Mouse (Mus musculus): ENCODE measurements around the gene Tanc1. TPM values are rescaled to one million over a fixed set of nuclear protein-coding genes. Genes with fewer than 3 reads are reported as not detected.

Tanc1 gene
- polyA plus RNA-seq, 1 experiment from 2014 or later: 24.8 TPM

- no peak overlapping the region for H3K4me2 ChIP-seq (replicated peaks; ENCODE audit: low read depth, low read length)
- H3K9me3 ChIP-seq (ENCODE audit: control insufficient read depth, low read depth, low read length): no peaks in the 10 kb centered on the region
- H3K27ac ChIP-seq (ENCODE audit: low read length): peak overlapping the region; percentile 6; the same call in 1 of the 2 replicates
- peak; percentile 49; the same call in 1 of the 2 replicates for ATAC-seq (ENCODE audit: insufficient number of reproducible peaks, insufficient read depth, low FRiP score, low read depth)
- WGBS: 45% methylated on average over 3 of the region's 3 CpGs
- peaks cover 45% of the 10 kb centered on the region for H3K4me1 ChIP-seq (ENCODE audit: control insufficient read depth, insufficient read depth, low read length)
- no peak overlapping the region for H3K9ac ChIP-seq (replicated peaks; ENCODE audit: low read depth, low read length)
- H3K36me3 ChIP-seq (ENCODE audit: control insufficient read depth, insufficient read depth, low read length): no peaks in the 10 kb centered on the region
- H3K27me3 ChIP-seq (ENCODE audit: control insufficient read depth, insufficient read depth, low read length): no peaks in the 10 kb centered on the region
- no peak overlapping the region for H3K4me3 ChIP-seq (ENCODE audit: low read depth, low read length)
Measured at GRCm38 (mm10) chr2:59717746-59718294, 106.0 kb downstream of the Tanc1 start.

GRCm38 (mm10) chr2:59718601-59719416, 107.0 kb downstream of the Tanc1 start:
- H3K4me3 ChIP-seq (ENCODE audit: low read depth, low read length): no peak overlapping the region

GRCm38 (mm10) chr2:59719831-59720230, 108.0 kb downstream of the Tanc1 start:
- H3K9ac ChIP-seq (replicated peaks; ENCODE audit: low read depth, low read length): no peak overlapping the region
- H3K27me3 ChIP-seq (ENCODE audit: control insufficient read depth, insufficient read depth, low read length): no peaks in the 10 kb centered on the region
- H3K4me2 ChIP-seq (replicated peaks; ENCODE audit: low read depth, low read length): no peak overlapping the region
- H3K36me3 ChIP-seq (ENCODE audit: control insufficient read depth, insufficient read depth, low read length): no peaks in the 10 kb centered on the region
- no peak for ATAC-seq (ENCODE audit: insufficient number of reproducible peaks, insufficient read depth, low FRiP score, low read depth)
- H3K4me3 ChIP-seq (ENCODE audit: low read depth, low read length): no peak overlapping the region
- H3K4me1 ChIP-seq (ENCODE audit: control insufficient read depth, insufficient read depth, low read length): peaks cover 42% of the 10 kb centered on the region
- H3K9me3 ChIP-seq (ENCODE audit: control insufficient read depth, low read depth, low read length): no peaks in the 10 kb centered on the region
- 58% methylated on average over 4 of the region's 4 CpGs for WGBS
- no peak overlapping the region for H3K27ac ChIP-seq (ENCODE audit: low read length)

More at GRCm38 (mm10) chr2:59718601-59719416, 107.0 kb downstream of the Tanc1 start:
- ATAC-seq (ENCODE audit: insufficient number of reproducible peaks, insufficient read depth, low FRiP score, low read depth): peak; percentile 10; the same call in 1 of the 2 replicates
- WGBS: 32% methylated on average over 24 of the region's 24 CpGs
- Histone ChIP-seq H3K9me3 (ENCODE audit: control insufficient read depth, low read depth, low read length) (no peaks in the 10 kb centered on the region), H3K4me1 (ENCODE audit: control insufficient read depth, insufficient read depth, low read length) (peaks cover 42% of the 10 kb centered on the region), H3K9ac (replicated peaks; ENCODE audit: low read depth, low read length) (no peak overlapping the region), H3K27me3 (ENCODE audit: control insufficient read depth, insufficient read depth, low read length) (no peaks in the 10 kb centered on the region), H3K27ac (ENCODE audit: low read length) (peak overlapping the region; percentile 72), H3K4me2 (replicated peaks; ENCODE audit: low read depth, low read length) (no peak overlapping the region), H3K36me3 (ENCODE audit: control insufficient read depth, insufficient read depth, low read length) (no peaks in the 10 kb centered on the region)

- Histone ChIP-seq H3K9ac (replicated peaks; ENCODE audit: low read depth, low read length) (no peak overlapping the region), H3K4me1 (ENCODE audit: control insufficient read depth, insufficient read depth, low read length) (peaks cover 45% of the 10 kb centered on the region), H3K9me3 (ENCODE audit: control insufficient read depth, low read depth, low read length) (no peaks in the 10 kb centered on the region), H3K4me3 (ENCODE audit: low read depth, low read length) (no peak overlapping the region), H3K36me3 (ENCODE audit: control insufficient read depth, insufficient read depth, low read length) (no peaks in the 10 kb centered on the region), H3K27me3 (ENCODE audit: control insufficient read depth, insufficient read depth, low read length) (no peaks in the 10 kb centered on the region), H3K4me2 (replicated peaks; ENCODE audit: low read depth, low read length) (no peak overlapping the region), H3K27ac (ENCODE audit: low read length) (peak overlapping the region; percentile 44; the same call in 1 of the 2 replicates)
- whole genome bisulfite sequencing: 58% methylated on average over 8 of the region's 8 CpGs
- ATAC-seq (ENCODE audit: insufficient number of reproducible peaks, insufficient read depth, low FRiP score, low read depth): no peak
Measured at GRCm38 (mm10) chr2:59721119-59721518, 109.3 kb downstream of the Tanc1 start.

GRCm38 (mm10) chr2:59721758-59722157, 109.9 kb downstream of the Tanc1 start:
- Histone ChIP-seq H3K4me2 (replicated peaks; ENCODE audit: low read depth, low read length) (no peak overlapping the region), H3K36me3 (ENCODE audit: control insufficient read depth, insufficient read depth, low read length) (no peaks in the 10 kb centered on the region), H3K9me3 (ENCODE audit: control insufficient read depth, low read depth, low read length) (no peaks in the 10 kb centered on the region), H3K4me1 (ENCODE audit: control insufficient read depth, insufficient read depth, low read length) (peaks cover 45% of the 10 kb centered on the region), H3K9ac (replicated peaks; ENCODE audit: low read depth, low read length) (no peak overlapping the region), H3K27ac (ENCODE audit: low read length) (peak overlapping the region; percentile 44; the same call in 1 of the 2 replicates), H3K27me3 (ENCODE audit: control insufficient read depth, insufficient read depth, low read length) (no peaks in the 10 kb centered on the region), H3K4me3 (ENCODE audit: low read depth, low read length) (no peak overlapping the region)
- ATAC-seq (ENCODE audit: insufficient number of reproducible peaks, insufficient read depth, low FRiP score, low read depth): no peak
- WGBS: 38% methylated on average over 5 of the region's 5 CpGs

GRCm38 (mm10) chr2:59723311-59723710, 111.5 kb downstream of the Tanc1 start:
- Histone ChIP-seq H3K4me1 (ENCODE audit: control insufficient read depth, insufficient read depth, low read length) (peaks cover 36% of the 10 kb centered on the region), H3K9ac (replicated peaks; ENCODE audit: low read depth, low read length) (no peak overlapping the region), H3K9me3 (ENCODE audit: control insufficient read depth, low read depth, low read length) (no peaks in the 10 kb centered on the region), H3K27me3 (ENCODE audit: control insufficient read depth, insufficient read depth, low read length) (no peaks in the 10 kb centered on the region), H3K27ac (ENCODE audit: low read length) (no peak overlapping the region), H3K36me3 (ENCODE audit: control insufficient read depth, insufficient read depth, low read length) (no peaks in the 10 kb centered on the region), H3K4me3 (ENCODE audit: low read depth, low read length) (no peak overlapping the region), H3K4me2 (replicated peaks; ENCODE audit: low read depth, low read length) (no peak overlapping the region)
- no peak for ATAC-seq (ENCODE audit: insufficient number of reproducible peaks, insufficient read depth, low FRiP score, low read depth)
- 81% methylated on average over 5 of the region's 5 CpGs for WGBS

GRCm38 (mm10) chr2:59725518-59726185, 113.8 kb downstream of the Tanc1 start:
- Histone ChIP-seq H3K4me3 (ENCODE audit: low read depth, low read length) (no peak overlapping the region), H3K4me2 (replicated peaks; ENCODE audit: low read depth, low read length) (no peak overlapping the region), H3K4me1 (ENCODE audit: control insufficient read depth, insufficient read depth, low read length) (peaks cover 18% of the 10 kb centered on the region; the same call in 1 of the 2 replicates), H3K27ac (ENCODE audit: low read length) (no peak overlapping the region), H3K36me3 (ENCODE audit: control insufficient read depth, insufficient read depth, low read length) (no peaks in the 10 kb centered on the region), H3K9me3 (ENCODE audit: control insufficient read depth, low read depth, low read length) (no peaks in the 10 kb centered on the region), H3K27me3 (ENCODE audit: control insufficient read depth, insufficient read depth, low read length) (no peaks in the 10 kb centered on the region), H3K9ac (replicated peaks; ENCODE audit: low read depth, low read length) (no peak overlapping the region)
- 68% methylated on average over 14 of the region's 14 CpGs for WGBS
- ATAC-seq (ENCODE audit: insufficient number of reproducible peaks, insufficient read depth, low FRiP score, low read depth): no peak

GRCm38 (mm10) chr2:59731831-59732230, 120.0 kb downstream of the Tanc1 start:
- Histone ChIP-seq H3K27ac (ENCODE audit: low read length) (no peak overlapping the region), H3K4me3 (ENCODE audit: low read depth, low read length) (no peak overlapping the region), H3K27me3 (ENCODE audit: control insufficient read depth, insufficient read depth, low read length) (no peaks in the 10 kb centered on the region), H3K36me3 (ENCODE audit: control insufficient read depth, insufficient read depth, low read length) (no peaks in the 10 kb centered on the region; the same call in 1 of the 2 replicates), H3K9ac (replicated peaks; ENCODE audit: low read depth, low read length) (no peak overlapping the region), H3K4me1 (ENCODE audit: control insufficient read depth, insufficient read depth, low read length) (peaks cover 4% of the 10 kb centered on the region; the same call in 1 of the 2 replicates), H3K4me2 (replicated peaks; ENCODE audit: low read depth, low read length) (no peak overlapping the region), H3K9me3 (ENCODE audit: control insufficient read depth, low read depth, low read length) (no peaks in the 10 kb centered on the region)
- WGBS: 91% methylated on average over 3 of the region's 3 CpGs
- ATAC-seq (ENCODE audit: insufficient number of reproducible peaks, insufficient read depth, low FRiP score, low read depth): no peak

Data from stomach, embryonic 14.5 days (tissue).